Mouse (Mus musculus) heart, adult 2 months (tissue): ENCODE results near the gene Sept9. TPM values are rescaled to one million over a fixed set of nuclear protein-coding genes. Genes with fewer than 3 reads are reported as not detected.

Experiments used
- DNase-seq, 2 experiments: peaks; one replicate each; pipeline ENCODE4 v3.0.0; 2021
- H3K27ac ChIP-seq: fragments of 200-600 bp; 2 replicates; pipeline ENCODE4 v1.8.1; 2022
- H3K27me3 ChIP-seq: fragments of 200-500 bp; 2 replicates; pipeline ENCODE4 v1.6.1; 2012; ENCODE audit warnings: mild to moderate bottlenecking, low read length, inconsistent platforms, mixed read lengths; ENCODE audit not compliant: control insufficient read depth, insufficient read depth
- H3K36me3 ChIP-seq: fragments of 200-500 bp; 2 replicates; pipeline ENCODE4 v1.6.1; 2012; ENCODE audit warnings: low read length, inconsistent platforms; ENCODE audit not compliant: control insufficient read depth, insufficient read depth
- H3K4me1 ChIP-seq: fragments of 200-500 bp; 2 replicates; pipeline ENCODE4 v1.6.1; 2011; ENCODE audit warnings: low read length; ENCODE audit not compliant: control insufficient read depth, insufficient read depth
- H3K4me3 ChIP-seq: fragments of 200-600 bp; 2 replicates; pipeline ENCODE4 v1.8.1; 2022
- H3K79me2 ChIP-seq: fragments of 200-500 bp; replicated peaks from 2 replicates; pipeline ENCODE4 v1.6.1; 2012; ENCODE audit warnings: mild to moderate bottlenecking, inconsistent platforms, low read length, moderate library complexity, mixed read lengths; ENCODE audit not compliant: control insufficient read depth, insufficient read depth
- H3K9ac ChIP-seq: fragments of 200-500 bp; 2 replicates; pipeline ENCODE4 v1.6.1; 2012; ENCODE audit warnings: low read depth, mild to moderate bottlenecking, control low read depth, inconsistent platforms, low read length, mixed read lengths
- CTCF ChIP-seq: fragments of 200-600 bp; IDR thresholded peaks from 2 replicates; pipeline ENCODE4 v1.8.1; 2022; ENCODE audit warnings: antibody characterized with exemption, mild to moderate bottlenecking, moderate library complexity
- EP300 ChIP-seq: fragments of 200-500 bp; IDR thresholded peaks from 2 replicates; pipeline ENCODE4 v1.6.1; 2011; ENCODE audit warnings: low read depth, low read length, control low read depth; ENCODE audit not compliant: insufficient read depth
- POLR2A ChIP-seq: fragments of 200-500 bp; IDR thresholded peaks from 2 replicates; pipeline ENCODE4 v1.6.1; 2011; ENCODE audit warnings: mild to moderate bottlenecking, low read depth, low read length, control low read depth; ENCODE audit not compliant: insufficient read depth
- WGBS: fragments of 180-500 bp; shearing (Covaris S2); methylation state at CpG from one replicate; pipeline ENCODE4 v1.1.7; 2018; 5-methylcytosine and 5-hydroxymethylcytosine counted together
- intact Hi-C: fragments of 180-260 bp; cut with DNase I; formaldehyde crosslinking; loops from one replicate; pipeline ENCODE4 v1.15.1; 2025
- polyA plus RNA-seq: library from polyadenylated mRNA; depleted of rRNA; stranded (reverse); fragments of >200 nt; gene quantifications from 2 replicates; pipeline ENCODE4 v1.2.3, GENCODE M21; 2012
- total RNA-seq, 2 experiments: library from RNA; stranded (reverse); gene quantifications; 2 replicates each; pipeline ENCODE4 v1.2.3; 2021

The Sept9 gene
- total and polyA plus RNA-seq, 3 experiments, result 15.9 to 31.9 (median 28.2) TPM

DNA sequence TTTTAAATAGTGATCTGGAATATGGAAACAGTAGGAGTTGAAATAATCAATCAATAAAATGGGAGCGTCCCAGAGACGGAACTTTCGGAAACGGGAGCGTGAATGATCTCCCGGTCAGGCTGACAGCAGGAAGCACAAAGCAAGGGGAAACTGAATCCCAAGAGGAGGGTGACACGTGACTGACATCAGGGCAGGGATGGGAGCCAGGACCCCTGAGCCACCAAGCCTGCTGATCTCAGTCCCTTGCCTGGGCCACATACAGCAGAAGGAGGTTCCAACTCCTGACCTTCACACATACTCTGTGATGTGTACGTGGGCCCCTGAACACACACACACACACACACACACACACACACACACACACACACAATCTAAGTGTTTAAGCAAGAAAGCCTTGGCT is 37.9 kb upstream of the Sept9 start:
- 36% methylated on average over 8 of the region's 8 CpGs for WGBS
- H3K36me3 ChIP-seq, result no peaks in the 10 kb centered on the region
- no peaks in the 10 kb centered on the region for H3K27me3 ChIP-seq
- H3K9ac ChIP-seq, result no peak overlapping the region
- no peak for DNase-seq
- intact Hi-C loops, result loop anchor here (2.0 kb wide), 1 partner anchor 17 kb away; no protein-coding TSS in a partner anchor
- no peak overlapping the region for H3K27ac ChIP-seq
- H3K79me2 ChIP-seq, result no peaks in the 10 kb centered on the region
- H3K4me3 ChIP-seq, result no peak overlapping the region
- H3K4me1 ChIP-seq, result peaks cover 2% of the 10 kb centered on the region; the same call in 1 of the 2 replicates
- TF ChIP-seq EP300 (no peak), POLR2A (no peak), CTCF (no peak)

DNA sequence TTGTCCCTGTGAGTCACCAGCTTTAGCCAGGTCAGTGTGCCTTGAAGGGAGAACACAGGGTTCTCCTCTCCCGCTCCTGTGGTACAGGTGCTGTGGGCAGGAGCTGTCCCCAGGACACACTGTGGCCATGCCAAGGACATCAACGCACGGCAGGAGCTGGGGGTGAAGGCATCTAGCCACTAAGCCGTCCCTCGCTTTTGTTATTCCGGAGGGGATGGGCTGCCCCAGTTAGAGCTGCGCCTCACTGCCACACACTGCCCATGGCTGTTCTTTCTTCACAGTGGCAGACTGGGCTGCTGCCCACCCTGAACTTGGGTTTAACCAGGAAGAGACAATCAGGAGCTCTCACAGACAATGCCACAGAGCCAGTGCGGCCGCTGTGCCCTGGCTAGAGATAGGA is 36.4 kb upstream of the Sept9 start:
- 67% methylated on average over 9 of the region's 9 CpGs for WGBS
- DNase-seq, result no peak
- no peaks in the 10 kb centered on the region for H3K79me2 ChIP-seq
- no peaks in the 10 kb centered on the region for H3K27me3 ChIP-seq
- no peak overlapping the region for H3K4me3 ChIP-seq
- H3K27ac ChIP-seq, result no peak overlapping the region
- intact Hi-C loops, result no loop called here
- TF ChIP-seq EP300, result no peak
- TF ChIP-seq CTCF, result no peak
- no peak for TF ChIP-seq POLR2A
- H3K4me1 ChIP-seq, result peaks cover 2% of the 10 kb centered on the region; the same call in 1 of the 2 replicates
- H3K9ac ChIP-seq, result no peak overlapping the region
- H3K36me3 ChIP-seq, result no peaks in the 10 kb centered on the region

DNA sequence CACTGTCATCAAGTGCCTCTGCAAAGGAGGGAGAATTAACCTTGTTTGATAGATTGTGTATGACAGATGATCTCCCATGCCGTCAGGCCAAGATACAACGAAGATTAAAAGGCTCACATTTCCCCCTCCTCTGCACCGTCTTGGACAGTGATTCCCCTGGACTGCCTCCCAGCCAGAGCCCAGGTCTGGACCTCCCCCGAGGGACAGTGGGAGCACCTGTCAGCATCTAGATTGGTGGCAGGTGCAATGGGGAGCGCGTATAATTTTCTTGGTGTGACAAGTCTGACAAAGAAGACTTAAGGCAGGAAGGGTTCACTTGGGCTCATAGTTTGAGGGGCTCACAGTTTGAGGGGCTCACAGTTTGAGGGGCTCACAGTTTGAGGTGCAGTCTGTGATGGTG is 35.7 kb upstream of the Sept9 start:
- 71% methylated on average over 6 of the region's 6 CpGs for WGBS
- H3K27ac ChIP-seq, result no peak overlapping the region
- no peaks in the 10 kb centered on the region for H3K36me3 ChIP-seq
- H3K79me2 ChIP-seq, result no peaks in the 10 kb centered on the region
- no peak overlapping the region for H3K9ac ChIP-seq
- TF ChIP-seq POLR2A (no peak), CTCF (no peak), EP300 (no peak)
- peaks cover 2% of the 10 kb centered on the region; the same call in 1 of the 2 replicates for H3K4me1 ChIP-seq
- no peak for DNase-seq
- H3K27me3 ChIP-seq, result no peaks in the 10 kb centered on the region
- H3K4me3 ChIP-seq, result no peak overlapping the region
- intact Hi-C loops, result no loop called here

DNA sequence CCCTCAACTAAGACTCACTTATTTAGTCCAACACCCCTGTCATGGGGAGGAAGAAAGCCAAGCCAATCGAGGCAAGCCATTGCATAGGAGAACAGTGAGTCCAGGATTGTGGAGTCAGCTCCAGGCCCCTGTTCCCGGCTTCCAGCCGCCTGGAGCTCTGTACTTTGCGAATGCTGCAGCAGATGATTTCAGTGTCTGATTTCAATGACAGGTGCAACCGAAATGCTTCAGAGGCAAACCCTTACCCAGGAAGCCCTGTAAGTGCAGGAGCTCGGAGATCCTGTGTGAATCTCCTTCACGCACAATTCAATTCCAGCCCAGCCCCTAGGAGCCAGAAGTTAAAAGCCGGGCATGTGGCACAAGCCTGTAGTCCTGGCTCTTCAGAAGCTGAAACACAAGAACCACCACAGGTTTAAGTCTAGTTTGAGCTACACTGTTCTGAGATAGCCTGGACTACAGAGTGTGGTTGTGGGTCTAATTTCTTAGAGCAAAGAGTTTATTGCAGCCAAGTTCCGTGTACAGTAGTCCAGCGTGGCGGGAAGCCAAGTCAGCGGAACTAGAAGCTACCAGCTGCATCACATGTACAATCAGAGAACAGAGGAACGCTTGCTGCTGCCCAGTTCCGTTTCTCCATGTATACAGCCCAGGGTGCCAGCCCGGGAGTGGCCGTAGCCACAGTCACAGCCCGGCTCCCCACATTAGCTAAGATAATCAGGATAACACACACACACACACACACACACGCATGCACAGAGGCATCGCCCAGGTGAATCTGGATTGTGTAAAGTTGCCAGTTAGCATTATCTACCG is 31.0 kb upstream of the Sept9 start:
- no peak overlapping the region for H3K27ac ChIP-seq
- H3K36me3 ChIP-seq, result no peaks in the 10 kb centered on the region
- DNase-seq, result peak in 1 of 2 experiments; percentile 41
- no peaks in the 10 kb centered on the region for H3K79me2 ChIP-seq
- WGBS, result 67% methylated on average over 20 of the region's 20 CpGs
- no peaks in the 10 kb centered on the region for H3K27me3 ChIP-seq
- no peak for TF ChIP-seq CTCF
- TF ChIP-seq POLR2A, result no peak
- TF ChIP-seq EP300, result no peak
- intact Hi-C loops, result no loop called here
- no peak overlapping the region for H3K4me3 ChIP-seq
- H3K4me1 ChIP-seq, result no peaks in the 10 kb centered on the region
- no peak overlapping the region for H3K9ac ChIP-seq

DNA sequence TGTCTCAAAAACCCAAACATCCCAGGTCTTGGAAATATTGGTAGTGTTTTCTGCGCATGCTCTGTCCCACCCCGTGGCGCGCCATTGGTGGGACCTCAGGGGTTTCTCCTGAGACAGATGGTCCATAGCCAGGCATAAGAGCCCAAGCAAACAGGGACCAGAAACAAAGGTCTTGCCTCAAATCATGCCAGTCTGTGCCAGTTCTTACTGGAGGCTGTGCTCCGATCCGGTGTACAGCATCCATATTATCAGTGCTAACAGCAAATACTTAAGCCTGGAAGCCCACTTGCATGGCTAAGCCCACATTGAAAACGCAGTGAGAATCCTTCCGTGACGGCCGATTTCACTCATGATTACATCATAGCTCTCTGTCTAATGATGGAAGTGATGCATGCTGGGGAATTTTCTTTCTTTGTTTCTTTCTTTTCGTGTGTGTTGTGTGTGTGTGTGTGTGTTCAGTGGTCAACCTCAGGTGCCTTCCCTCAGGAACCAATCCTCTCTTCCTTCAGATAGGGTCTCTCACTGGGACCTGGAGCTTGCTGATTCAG is 30.3 kb upstream of the Sept9 start:
- no peaks in the 10 kb centered on the region for H3K79me2 ChIP-seq
- no peaks in the 10 kb centered on the region for H3K36me3 ChIP-seq
- no peak overlapping the region for H3K4me3 ChIP-seq
- no peak overlapping the region for H3K9ac ChIP-seq
- 91% methylated on average over 11 of the region's 11 CpGs for WGBS
- no peak overlapping the region for H3K27ac ChIP-seq
- intact Hi-C loops, result no loop called here
- TF ChIP-seq CTCF (no peak), POLR2A (no peak), EP300 (no peak)
- H3K4me1 ChIP-seq, result no peaks in the 10 kb centered on the region
- no peak for DNase-seq
- H3K27me3 ChIP-seq, result no peaks in the 10 kb centered on the region

DNA sequence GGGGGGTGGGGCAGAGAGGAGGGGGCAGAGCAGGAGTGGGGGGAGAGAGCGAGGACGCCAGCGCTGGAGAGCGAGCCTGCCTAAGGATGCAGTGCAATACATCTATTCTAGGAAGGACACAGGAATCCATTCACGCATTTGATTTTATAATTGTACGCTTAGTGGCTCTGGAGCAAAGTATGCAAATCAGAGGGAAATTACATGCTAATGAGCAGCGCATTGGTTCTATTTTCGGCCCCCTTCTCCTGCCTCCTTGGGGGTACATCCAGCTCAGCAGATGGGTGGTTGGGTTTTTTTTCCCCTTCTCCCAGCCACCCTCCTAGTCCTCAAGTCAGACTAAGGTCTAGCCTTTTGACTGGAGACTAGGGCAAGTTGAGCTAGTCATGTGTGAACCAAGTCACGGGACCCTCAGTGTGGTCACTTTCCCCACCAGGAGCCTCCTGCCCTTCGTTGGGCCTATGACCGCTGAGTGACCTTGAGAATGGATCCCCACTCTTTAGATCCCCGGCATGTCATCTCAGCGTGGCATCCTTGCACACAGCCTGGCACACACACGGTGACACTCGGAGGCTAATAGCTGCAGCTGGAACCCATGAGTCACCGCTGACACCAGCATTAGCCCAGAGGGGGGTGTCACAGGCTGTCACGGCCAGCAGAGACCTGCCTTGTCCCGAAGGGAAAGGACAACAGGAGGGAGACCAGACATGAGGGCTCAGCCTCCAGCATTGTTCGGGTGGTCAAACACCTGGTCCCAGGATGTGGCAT is 29.5 kb upstream of the Sept9 start:
- WGBS, result 90% methylated on average over 19 of the region's 19 CpGs
- peak in 1 of 2 experiments; percentile 12 for DNase-seq
- Histone ChIP-seq H3K9ac (no peak overlapping the region), H3K27me3 (no peaks in the 10 kb centered on the region), H3K79me2 (no peaks in the 10 kb centered on the region), H3K36me3 (no peaks in the 10 kb centered on the region), H3K27ac (no peak overlapping the region), H3K4me3 (no peak overlapping the region), H3K4me1 (no peaks in the 10 kb centered on the region)
- intact Hi-C loops, result loop anchor here (10.0 kb wide), 1 partner anchor 285 kb away; no protein-coding TSS in a partner anchor
- TF ChIP-seq CTCF (no peak), EP300 (no peak), POLR2A (no peak)
